Comparison of ENCODE assay signal across 8 mouse cellular contexts in genomic region chr2:65363828-65364497, GRCm38 (mm10). TPM values are rescaled to one million over a fixed set of nuclear protein-coding genes. Genes with fewer than 3 reads are reported as not detected.
DNase-seq lines count a peak whose midpoint lies in the region; ATAC-seq lines count a peak whose summit lies in the region.

TSS of gene Slc38a11 (minus strand) at chr2:65364034.

- H3K4me3 ChIP-seq in intestine, embryonic 14.5 days (ENCODE audit: low read depth, low read length), result no peak within 1 kb of the TSS
- H3K4me3 ChIP-seq in midbrain, embryonic 15.5 days, result peak within 1 kb of the TSS; percentile 37

- H3K9me3 ChIP-seq in intestine, embryonic 14.5 days (ENCODE audit: control insufficient read depth, low read length), result no peaks in the 10 kb centered on the region
- H3K9me3 ChIP-seq in midbrain, embryonic 15.5 days, result no peaks in the 10 kb centered on the region

- no peak within 1 kb of the TSS for H3K9ac ChIP-seq in intestine, embryonic 14.5 days (ENCODE audit: low read length)
- no peak within 1 kb of the TSS; the same call in 1 of the 2 replicates for H3K9ac ChIP-seq in midbrain, embryonic 15.5 days

- no peak within 1 kb of the TSS for H3K27ac ChIP-seq in intestine, embryonic 14.5 days (ENCODE audit: low read depth)
- no peak within 1 kb of the TSS for H3K27ac ChIP-seq in midbrain, embryonic 15.5 days

- no peaks in the 10 kb centered on the region for H3K36me3 ChIP-seq in intestine, embryonic 14.5 days (ENCODE audit: control insufficient read depth, insufficient read depth, low read length)
- H3K36me3 ChIP-seq in midbrain, embryonic 15.5 days (replicated peaks), result no peaks in the 10 kb centered on the region

- peaks cover 5% of the 10 kb centered on the region for H3K4me1 ChIP-seq in intestine, embryonic 14.5 days (replicated peaks; ENCODE audit: control insufficient read depth, insufficient read depth, low read length)
- H3K4me1 ChIP-seq in midbrain, embryonic 15.5 days, result peaks cover 14% of the 10 kb centered on the region

- DNase-seq in cerebellum, postnatal 10 days, result peak; percentile 17 to 39
- no peak for DNase-seq in cerebellum, postnatal 36 days
- DNase-seq in thymus, postnatal 14 days, result peak; percentile 27
- DNase-seq in thymus, postnatal 25 days, result no peak
- DNase-seq in intestine, embryonic 14.5 days (ENCODE audit: low spot score), result peak; percentile 60
- DNase-seq in right cerebral cortex, postnatal 10 days (ENCODE audit: low spot score in 2 of 2), result no peak

- 8% methylated on average over 18 of the region's 18 CpGs for WGBS in intestine, embryonic 14.5 days
- 4% methylated on average over 18 of the region's 18 CpGs for WGBS in midbrain, embryonic 15.5 days

- peak within 1 kb of the TSS; percentile 37 for H3K4me2 ChIP-seq in intestine, embryonic 14.5 days (ENCODE audit: low read length)
- H3K4me2 ChIP-seq in midbrain, embryonic 15.5 days, result peak within 1 kb of the TSS; percentile 73

- no peaks in the 10 kb centered on the region for H3K27me3 ChIP-seq in intestine, embryonic 14.5 days (replicated peaks; ENCODE audit: control insufficient read depth, insufficient read depth, low read length)
- H3K27me3 ChIP-seq in midbrain, embryonic 15.5 days (replicated peaks), result peaks cover 3% of the 10 kb centered on the region; the same call in 1 of the 2 replicates

- no peak for ATAC-seq in intestine, embryonic 14.5 days (replicated peaks; ENCODE audit: low FRiP score, low TSS enrichment, low read depth)
- peak; percentile 64 for ATAC-seq in midbrain, embryonic 15.5 days (replicated peaks)
- no peak for ATAC-seq in cerebellum, adult (ENCODE audit: insufficient number of reproducible peaks, low FRiP score, low TSS enrichment)

RNA-seq across cellular contexts. Expression of gene Slc38a11, which starts in this region (rescaled TPM):
- not detected in 2 replicates for polyA plus RNA-seq in intestine, embryonic 14.5 days (2014; fragmentation: Nextera tagmentation; extraction: Ambion mirVana)
- polyA plus RNA-seq in midbrain, embryonic 15.5 days (2015; fragmentation: Nextera tagmentation; extraction: Ambion mirVana), result 0.93 and 1.0 TPM in 2 replicates

Comparison
In these comparisons a context has a peak if more than half of its experiments do, and no peak if none do; other contexts are left out.
1. DNase-seq: peak in cerebellum, postnatal 10 days (2 of 2) and thymus, postnatal 14 days (single experiment); none in cerebellum, postnatal 36 days (0 of 2), thymus, postnatal 25 days (single experiment) and right cerebral cortex, postnatal 10 days (0 of 2).
2. Peak in DNase-seq and H3K4me2 ChIP-seq in intestine, embryonic 14.5 days; RNA of the gene not detected or under 1 TPM.